Mouse (Mus musculus): ENCODE data around the gene Tex30.

DNA sequence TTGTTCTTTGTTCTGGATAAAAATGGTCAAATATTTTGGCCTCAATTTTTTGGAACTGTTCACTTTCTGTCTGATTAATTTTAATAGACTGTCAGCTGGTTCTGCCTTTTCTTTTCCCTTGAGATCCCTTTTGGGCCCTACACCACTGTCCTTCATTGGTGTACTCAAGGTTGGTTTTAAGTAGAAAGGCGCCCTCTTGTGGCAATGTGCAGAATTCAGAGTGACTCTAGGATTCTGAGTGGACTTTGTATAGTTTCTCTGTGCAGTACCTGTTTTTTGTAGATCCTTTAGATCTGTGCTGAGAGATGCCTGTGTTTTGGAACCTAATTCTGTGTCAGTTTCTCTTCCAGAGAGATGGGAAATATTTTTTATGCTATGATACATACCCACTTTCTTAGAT, 37.6 kb downstream of the Tex30 start:
- TF ChIP-seq CTCF (IDR thresholded peaks at IDR 0.05; ENCODE audit: low read depth) (peak; percentile 70), EP300 (IDR thresholded peaks at IDR 0.05; ENCODE audit: low read depth) (no peak)

Measured in heart, postnatal 0 days (tissue).